Mouse (Mus musculus) embryonic facial prominence, embryonic 12.5 days (tissue): Measurements from ENCODE around the gene Prss23. TPM values are rescaled to one million over a fixed set of nuclear protein-coding genes. Genes with fewer than 3 reads are reported as not detected.

Experiments used
- ATAC-seq: fragments of 200-750 bp; cut with Nextera tagmentation; 2 replicates; pipeline ENCODE4 v1.8.0; 2017; ENCODE audit not compliant: insufficient number of reproducible peaks, insufficient read depth, low FRiP score, low TSS enrichment
- H3K27ac ChIP-seq: fragments of 300-500 bp; sonication (generic); 2 replicates; pipeline ENCODE4 v1.5.1; 2016; ENCODE audit warnings: mild to moderate bottlenecking
- H3K27me3 ChIP-seq: fragments of 300-500 bp; sonication (generic); 2 replicates; pipeline ENCODE4 v1.6.1; 2016; ENCODE audit warnings: mild to moderate bottlenecking, moderate library complexity
- H3K36me3 ChIP-seq: fragments of 300-500 bp; sonication (generic); 2 replicates; pipeline ENCODE4 v1.6.1; 2016; ENCODE audit warnings: mild to moderate bottlenecking
- H3K4me1 ChIP-seq: fragments of 300-500 bp; sonication (generic); 2 replicates; pipeline ENCODE4 v1.6.1; 2016
- H3K4me2 ChIP-seq: fragments of 300-500 bp; sonication (generic); replicated peaks from 2 replicates; pipeline ENCODE4 v1.6.1; 2016; ENCODE audit warnings: mild to moderate bottlenecking, moderate library complexity
- H3K4me3 ChIP-seq: fragments of 300-500 bp; sonication (generic); 2 replicates; pipeline ENCODE4 v1.5.1; 2016; ENCODE audit warnings: mild to moderate bottlenecking
- H3K9ac ChIP-seq: fragments of 300-500 bp; sonication (generic); 2 replicates; pipeline ENCODE4 v1.6.1; 2016; ENCODE audit warnings: mild to moderate bottlenecking, moderate library complexity
- H3K9me3 ChIP-seq: fragments of 300-500 bp; sonication (generic); 2 replicates; pipeline ENCODE4 v1.6.1; 2016; ENCODE audit warnings: mild to moderate bottlenecking, moderate library complexity
- WGBS: fragments of 180-500 bp; shearing (Covaris S2); methylation state at CpG from one replicate; pipeline ENCODE4 v1.1.7; 2016; 5-methylcytosine and 5-hydroxymethylcytosine counted together
- polyA plus RNA-seq: library from polyadenylated mRNA; unstranded; fragments of >200 nt; fragmentation: Nextera tagmentation; extraction: Ambion mirVana; gene quantifications from 2 replicates; pipeline ENCODE4 v1.2.1, GENCODE M21; 2016

The Prss23 gene
- polyA plus RNA-seq, 1 experiment from 2014 or later: 74.5 TPM

GRCm38 (mm10) chr7:89554068-89554467 is 27.1 kb upstream of the Prss23 start:
- no peak overlapping the region for H3K4me2 ChIP-seq
- H3K27ac ChIP-seq: no peak overlapping the region
- no peaks in the 10 kb centered on the region for H3K36me3 ChIP-seq
- H3K9ac ChIP-seq: no peak overlapping the region
- no peaks in the 10 kb centered on the region for H3K27me3 ChIP-seq
- peaks cover 6% of the 10 kb centered on the region; the same call in 1 of the 2 replicates for H3K4me1 ChIP-seq
- no peak overlapping the region for H3K4me3 ChIP-seq
- no peak for ATAC-seq
- no peaks in the 10 kb centered on the region for H3K9me3 ChIP-seq
- 55% methylated on average over 1 of the region's 1 CpGs for WGBS

GRCm38 (mm10) chr7:89540976-89541375 is 14.0 kb upstream of the Prss23 start:
- Histone ChIP-seq H3K4me1 (no peaks in the 10 kb centered on the region), H3K9me3 (no peaks in the 10 kb centered on the region), H3K4me2 (no peak overlapping the region), H3K27me3 (no peaks in the 10 kb centered on the region), H3K27ac (no peak overlapping the region), H3K9ac (no peak overlapping the region), H3K4me3 (no peak overlapping the region), H3K36me3 (no peaks in the 10 kb centered on the region)
- no peak for ATAC-seq
- WGBS: 81% methylated on average over 2 of the region's 2 CpGs

- Histone ChIP-seq H3K9ac (no peak overlapping the region), H3K9me3 (no peaks in the 10 kb centered on the region), H3K27ac (no peak overlapping the region), H3K27me3 (no peaks in the 10 kb centered on the region), H3K36me3 (no peaks in the 10 kb centered on the region), H3K4me3 (no peak overlapping the region), H3K4me2 (no peak overlapping the region), H3K4me1 (no peaks in the 10 kb centered on the region)
- no peak for ATAC-seq
- 87% methylated on average over 6 of the region's 6 CpGs for WGBS
Observed at GRCm38 (mm10) chr7:89539391-89539790, 12.4 kb upstream of the Prss23 start.

- H3K4me1 ChIP-seq: peaks cover 13% of the 10 kb centered on the region; the same call in 1 of the 2 replicates
- no peak overlapping the region for H3K9ac ChIP-seq
- no peak for ATAC-seq
- no peak overlapping the region for H3K4me2 ChIP-seq
- no peaks in the 10 kb centered on the region for H3K36me3 ChIP-seq
- peak overlapping the region; percentile 74 for H3K27ac ChIP-seq
- H3K9me3 ChIP-seq: no peaks in the 10 kb centered on the region
- 66% methylated on average over 4 of the region's 4 CpGs for WGBS
- no peak overlapping the region for H3K4me3 ChIP-seq
- H3K27me3 ChIP-seq: no peaks in the 10 kb centered on the region
Observed at GRCm38 (mm10) chr7:89527430-89527856, 456 bp upstream of the Prss23 start.

GRCm38 (mm10) chr7:89523816-89524215 is 3.2 kb downstream of the Prss23 start:
- no peak overlapping the region for H3K9ac ChIP-seq
- no peaks in the 10 kb centered on the region for H3K36me3 ChIP-seq
- peaks cover 22% of the 10 kb centered on the region; the same call in 1 of the 2 replicates for H3K4me1 ChIP-seq
- no peak overlapping the region for H3K4me2 ChIP-seq
- H3K4me3 ChIP-seq: no peak overlapping the region
- H3K27me3 ChIP-seq: no peaks in the 10 kb centered on the region
- no peak overlapping the region for H3K27ac ChIP-seq
- WGBS: 72% methylated on average over 4 of the region's 4 CpGs
- no peak for ATAC-seq
- no peaks in the 10 kb centered on the region for H3K9me3 ChIP-seq

GRCm38 (mm10) chr7:89522170-89522569 is 4.8 kb downstream of the Prss23 start:
- no peak overlapping the region for H3K4me3 ChIP-seq
- peaks cover 16% of the 10 kb centered on the region; the same call in 1 of the 2 replicates for H3K4me1 ChIP-seq
- no peaks in the 10 kb centered on the region for H3K27me3 ChIP-seq
- no peak overlapping the region for H3K4me2 ChIP-seq
- WGBS: 41% methylated on average over 10 of the region's 10 CpGs
- H3K36me3 ChIP-seq: no peaks in the 10 kb centered on the region
- no peaks in the 10 kb centered on the region for H3K9me3 ChIP-seq
- no peak for ATAC-seq
- H3K27ac ChIP-seq: no peak overlapping the region
- no peak overlapping the region for H3K9ac ChIP-seq

GRCm38 (mm10) chr7:89517460-89518390 is 9.3 kb downstream of the Prss23 start:
- Histone ChIP-seq H3K36me3 (no peaks in the 10 kb centered on the region), H3K4me1 (peaks cover 9% of the 10 kb centered on the region; the same call in 1 of the 2 replicates), H3K9me3 (no peaks in the 10 kb centered on the region), H3K4me2 (peak overlapping the region; percentile 86), H3K27ac (peak overlapping the region; percentile 80), H3K4me3 (peak overlapping the region; percentile 75), H3K27me3 (no peaks in the 10 kb centered on the region), H3K9ac (peak overlapping the region; percentile 76)
- WGBS: under 1% methylated on average over 52 of the region's 61 CpGs
- ATAC-seq: peak; percentile 84

- peak overlapping the region; percentile 76 for H3K9ac ChIP-seq
- H3K9me3 ChIP-seq: no peaks in the 10 kb centered on the region
- no peaks in the 10 kb centered on the region for H3K27me3 ChIP-seq
- H3K4me2 ChIP-seq: peak overlapping the region; percentile 86
- H3K27ac ChIP-seq: peak overlapping the region; percentile 80
- no peaks in the 10 kb centered on the region for H3K36me3 ChIP-seq
- peaks cover 6% of the 10 kb centered on the region; the same call in 1 of the 2 replicates for H3K4me1 ChIP-seq
- WGBS: 7% methylated on average over 32 of the region's 32 CpGs
- peak; percentile 48 for ATAC-seq
- peak overlapping the region; percentile 75 for H3K4me3 ChIP-seq
Observed at GRCm38 (mm10) chr7:89516551-89517459, 10.2 kb downstream of the Prss23 start.

- 0 out of 2 replicates have a peak, but pooled peaks cover 4% of the 10 kb centered on the region for H3K4me1 ChIP-seq
- WGBS: 67% methylated on average over 4 of the region's 4 CpGs
- no peak overlapping the region for H3K4me2 ChIP-seq
- no peak overlapping the region for H3K9ac ChIP-seq
- ATAC-seq: no peak
- no peak overlapping the region for H3K4me3 ChIP-seq
- no peaks in the 10 kb centered on the region for H3K27me3 ChIP-seq
- H3K36me3 ChIP-seq: peaks cover 17% of the 10 kb centered on the region
- H3K27ac ChIP-seq: no peak overlapping the region
- H3K9me3 ChIP-seq: no peaks in the 10 kb centered on the region
Observed at GRCm38 (mm10) chr7:89511921-89512514, 15.0 kb downstream of the Prss23 start.

GRCm38 (mm10) chr7:89508672-89509071 is 18.3 kb downstream of the Prss23 start:
- no peak overlapping the region for H3K4me3 ChIP-seq
- no peak for ATAC-seq
- no peaks in the 10 kb centered on the region for H3K9me3 ChIP-seq
- H3K27ac ChIP-seq: no peak overlapping the region
- H3K9ac ChIP-seq: no peak overlapping the region
- H3K27me3 ChIP-seq: no peaks in the 10 kb centered on the region
- peaks cover 17% of the 10 kb centered on the region for H3K36me3 ChIP-seq
- H3K4me1 ChIP-seq: 0 out of 2 replicates have a peak, but pooled peaks cover 4% of the 10 kb centered on the region
- WGBS: 65% methylated on average over 4 of the region's 4 CpGs
- no peak overlapping the region for H3K4me2 ChIP-seq
